Mouse (Mus musculus): ENCODE measurements around the gene Avpi1.

GRCm38 (mm10) chr19:42099406-42099805 lies 29.5 kb downstream of the Avpi1 start:
- TF ChIP-seq POLR2A (IDR thresholded peaks at IDR 0.05; ENCODE audit: extremely low read depth, insufficient read depth, low read length) (no peak), CTCF (IDR thresholded peaks at IDR 0.05; ENCODE audit: low read depth, low read length) (no peak)

All from liver, adult 2 months (tissue).